Mouse (Mus musculus) forebrain, postnatal 0 days (tissue): ENCODE measurements around the gene Mrpl12. TPM values are rescaled to one million over a fixed set of nuclear protein-coding genes. Genes with fewer than 3 reads are reported as not detected.
A peak's percentile ranks its signal among the peaks of the same experiment; 100 is the strongest.

Experiments
- ATAC-seq: fragments of 200-750 bp; cut with Nextera tagmentation; 2 replicates; pipeline ENCODE4 v1.8.0; 2017; ENCODE audit warnings: mild to moderate bottlenecking, moderate library complexity
- DNase-seq: peaks from one replicate; pipeline ENCODE4 v3.0.0-alpha.2; 2015
- H3K27ac ChIP-seq: fragments of 300-500 bp; sonication (generic); 2 replicates; pipeline ENCODE4 v1.5.1; 2014; ENCODE audit warnings: low read depth, mild to moderate bottlenecking, antibody characterized with exemption, low read length, moderate library complexity, mixed read lengths
- H3K27me3 ChIP-seq: fragments of 300-500 bp; sonication (generic); 2 replicates; pipeline ENCODE4 v1.6.1; 2014; ENCODE audit warnings: mild to moderate bottlenecking, low read length, mixed read lengths; ENCODE audit not compliant: insufficient read depth
- H3K36me3 ChIP-seq: fragments of 300-500 bp; sonication (generic); 2 replicates; pipeline ENCODE4 v1.6.1; 2014; ENCODE audit warnings: mild to moderate bottlenecking, moderate library complexity; ENCODE audit not compliant: insufficient read depth
- H3K4me1 ChIP-seq: fragments of 300-500 bp; sonication (generic); 2 replicates; pipeline ENCODE4 v1.6.1; 2014; ENCODE audit warnings: antibody characterized with exemption; ENCODE audit not compliant: insufficient read depth
- H3K4me2 ChIP-seq: fragments of 300-500 bp; sonication (generic); 2 replicates; pipeline ENCODE4 v1.6.1; 2014; ENCODE audit warnings: low read depth, mild to moderate bottlenecking, moderate library complexity
- H3K4me3 ChIP-seq: fragments of 300-500 bp; sonication (generic); 2 replicates; pipeline ENCODE4 v1.5.1; 2014; ENCODE audit warnings: low read depth, low read length, mixed read lengths
- H3K9ac ChIP-seq: fragments of 300-500 bp; sonication (generic); 2 replicates; pipeline ENCODE4 v1.6.1; 2014; ENCODE audit warnings: mild to moderate bottlenecking
- H3K9me3 ChIP-seq: fragments of 300-500 bp; sonication (generic); 2 replicates; pipeline ENCODE4 v1.6.1; 2016; ENCODE audit warnings: low read length
- CTCF ChIP-seq: sonication (generic); IDR thresholded peaks from 2 replicates; pipeline ENCODE4 v1.5.1; 2016; ENCODE audit warnings: antibody characterized with exemption, control low read depth, low read depth
- WGBS: fragments of 180-500 bp; shearing (Covaris S2); extraction: QIAGEN DNeasy Blood & Tissue Kit; methylation state at CpG from one replicate; pipeline ENCODE4 v1.1.7; 2014; 5-methylcytosine and 5-hydroxymethylcytosine counted together
- polyA plus RNA-seq: library from polyadenylated mRNA; unstranded; fragments of >200 nt; fragmentation: Nextera tagmentation; extraction: Ambion mirVana; gene quantifications from 2 replicates; pipeline ENCODE4 v1.2.1, GENCODE M21; 2015
- total RNA-seq: library from RNA; depleted of rRNA; stranded (reverse); fragments of >200 nt; gene quantifications from 2 replicates; pipeline ENCODE4 v1.2.3, GENCODE M21; 2014; rRNA removed

The Mrpl12 gene
- 42.6 and 49.9 TPM in 2 replicates for total RNA-seq
- 143 and 179 TPM in 2 replicates for polyA plus RNA-seq

DNA sequence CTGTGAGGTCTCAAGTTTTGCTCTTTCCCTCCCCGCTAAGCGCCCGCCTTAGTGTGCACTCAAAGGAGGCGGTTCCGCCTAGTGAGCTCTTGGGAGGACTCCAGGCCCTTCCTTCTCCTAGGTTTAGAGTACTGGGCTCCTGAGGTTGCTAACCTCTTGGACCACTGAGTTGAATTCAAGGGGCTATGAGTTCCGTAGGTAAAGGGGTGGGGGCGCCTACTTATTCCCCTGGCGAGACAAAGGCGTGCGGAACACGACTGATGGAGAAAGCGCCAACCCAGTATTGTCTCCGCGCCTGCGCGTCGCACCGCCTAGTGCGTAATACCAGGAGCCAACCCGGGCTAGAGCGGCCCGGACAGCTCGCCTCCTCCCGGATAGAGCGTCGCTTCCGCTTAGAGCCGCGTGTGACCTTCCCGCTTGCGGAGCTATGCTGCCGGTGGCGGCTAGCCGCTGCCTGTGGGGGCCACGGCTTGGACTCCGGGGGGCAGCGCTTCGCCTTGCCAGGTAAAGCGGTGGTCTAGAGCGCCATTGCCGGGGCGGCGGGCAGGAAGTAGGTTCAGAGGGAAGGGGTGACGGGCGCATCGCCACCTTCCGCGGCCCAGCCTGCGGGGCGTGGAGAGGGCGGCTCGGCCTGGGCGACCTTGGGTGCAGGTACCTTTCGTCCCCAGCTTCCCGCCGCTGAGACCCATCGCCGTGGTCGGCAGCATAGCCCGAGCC lies at the start of gene Mrpl12:
TSS of gene Mrpl12 (plus strand) at position 349 of the 717 bp plus-strand sequence.
- H3K9ac ChIP-seq: peak within 1 kb of the TSS; percentile 88
- 0 out of 2 replicates have a peak, but pooled peaks have one; percentile 7 for TF ChIP-seq CTCF
- no peaks in the 10 kb centered on the region for H3K9me3 ChIP-seq
- under 1% methylated on average over 60 of the region's 60 CpGs for WGBS
- 0 out of 2 replicates have a peak, but pooled peaks cover 14% of the 10 kb centered on the region for H3K4me1 ChIP-seq
- H3K36me3 ChIP-seq: peaks cover 63% of the 10 kb centered on the region
- H3K4me3 ChIP-seq: peak within 1 kb of the TSS; percentile 85
- ATAC-seq (peak; percentile 99), DNase-seq (peak; percentile 98)
- peak within 1 kb of the TSS; percentile 78 for H3K4me2 ChIP-seq
- H3K27ac ChIP-seq: peak within 1 kb of the TSS; percentile 88
- no peaks in the 10 kb centered on the region for H3K27me3 ChIP-seq

DNA sequence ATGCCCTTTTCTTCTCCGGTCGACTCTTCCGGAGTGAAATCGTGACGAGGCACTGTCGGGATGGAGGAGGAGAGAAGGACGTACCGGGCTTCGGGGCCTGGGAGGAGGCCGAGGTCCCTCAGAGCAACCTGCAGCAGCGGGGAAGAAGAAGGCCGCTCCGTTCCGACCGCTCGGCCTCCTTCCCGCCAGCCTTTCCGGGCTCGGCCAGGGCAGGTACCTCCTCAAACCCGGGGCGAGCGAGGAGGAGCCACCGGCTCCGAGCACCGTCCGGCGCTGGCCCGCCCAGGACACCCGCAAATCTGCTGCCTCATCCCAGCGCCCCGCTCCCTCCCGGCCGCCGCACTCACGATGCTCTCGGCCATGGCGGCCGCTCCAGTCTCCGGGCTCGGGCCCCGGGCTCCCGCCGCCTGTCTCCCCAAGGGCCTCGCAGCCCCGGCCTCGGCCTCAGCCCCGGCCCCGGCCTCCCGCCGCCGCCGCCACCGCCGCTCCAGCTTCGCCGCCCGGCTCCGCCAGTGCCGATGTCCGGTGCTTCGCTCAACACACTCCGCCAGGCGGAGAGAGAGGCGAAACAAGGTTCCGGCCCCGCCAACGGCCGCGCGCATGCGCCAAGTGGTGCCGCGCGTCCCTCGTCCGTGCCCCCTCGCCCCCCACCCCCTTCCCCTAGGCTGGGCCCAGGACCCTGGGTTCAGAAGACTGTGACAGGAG lies 47.1 kb upstream of the Mrpl12 start, which contains the start of gene Nploc4:
TSS of gene Nploc4 (minus strand) at position 557 of the 705 bp plus-strand sequence.
- WGBS: 2% methylated on average over 65 of the region's 77 CpGs
- no peak; the same call in 1 of the 2 replicates for TF ChIP-seq CTCF
- Histone ChIP-seq H3K27me3 (no peaks in the 10 kb centered on the region), H3K9ac (peak within 1 kb of the TSS; percentile 90), H3K27ac (peak within 1 kb of the TSS; percentile 58; the same call in 1 of the 2 replicates), H3K9me3 (no peaks in the 10 kb centered on the region), H3K4me1 (peaks cover 10% of the 10 kb centered on the region; the same call in 1 of the 2 replicates), H3K36me3 (peaks cover 22% of the 10 kb centered on the region), H3K4me2 (peak within 1 kb of the TSS; percentile 81), H3K4me3 (peak within 1 kb of the TSS; percentile 78)
- peak; percentile 95 for ATAC-seq
- peak; percentile 89 for DNase-seq

DNA sequence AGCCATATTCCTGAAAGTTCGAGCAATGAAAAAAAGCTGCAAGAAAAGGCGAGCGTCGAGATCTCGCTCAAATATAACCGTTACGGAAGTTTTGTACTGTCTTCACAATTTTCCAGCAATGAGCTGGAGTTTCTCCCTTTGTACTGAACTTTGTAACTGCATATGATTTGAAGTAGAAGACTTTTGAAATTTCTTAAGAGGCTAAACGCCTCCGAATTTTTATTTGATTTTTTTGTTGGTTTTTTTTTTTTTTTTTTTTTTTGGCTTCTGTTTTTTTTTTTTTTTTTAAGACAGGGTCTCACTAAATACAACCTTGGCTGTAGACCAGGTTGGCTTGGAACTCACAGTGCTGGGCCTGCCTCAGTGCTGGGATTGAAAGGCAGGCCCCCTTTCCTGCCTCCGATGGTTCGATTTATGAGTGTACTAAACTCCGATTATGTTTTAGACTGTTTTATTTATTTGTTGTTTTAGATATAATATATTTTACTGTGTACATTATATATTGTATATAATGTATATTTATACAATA lies 46.5 kb upstream of the Mrpl12 start:
- TF ChIP-seq CTCF: no peak
- no peak for DNase-seq
- Histone ChIP-seq H3K4me1 (peaks cover 10% of the 10 kb centered on the region; the same call in 1 of the 2 replicates), H3K36me3 (peaks cover 16% of the 10 kb centered on the region), H3K4me2 (peak overlapping the region; percentile 81), H3K4me3 (peak overlapping the region; percentile 78), H3K27me3 (no peaks in the 10 kb centered on the region), H3K9ac (peak overlapping the region; percentile 90), H3K27ac (no peak overlapping the region), H3K9me3 (no peaks in the 10 kb centered on the region)
- 28% methylated on average over 12 of the region's 12 CpGs for WGBS
- ATAC-seq: no peak

DNA sequence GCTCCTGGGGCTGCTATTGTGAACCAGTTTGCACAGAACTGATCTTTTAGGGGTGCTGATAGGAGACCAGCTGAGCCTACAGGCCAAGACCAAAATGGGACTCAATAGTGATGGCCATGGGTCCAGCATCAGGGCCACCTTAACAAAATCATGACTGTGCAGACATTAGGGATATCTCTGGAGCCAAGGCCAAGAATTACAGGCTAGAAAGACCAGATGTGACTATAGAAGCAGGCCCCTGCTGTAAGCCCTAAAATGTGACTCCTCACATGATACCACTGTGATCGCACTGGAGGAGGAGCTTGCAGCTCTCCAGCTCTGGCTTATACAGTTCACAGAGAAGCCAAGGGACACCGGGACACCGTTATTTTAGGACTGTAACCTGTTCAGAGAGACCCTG lies 42.1 kb upstream of the Mrpl12 start, which contains the start of gene Tspan10:
TSS of gene Tspan10 (plus strand) at position 301 of the 400 bp plus-strand sequence.
- H3K27ac ChIP-seq: no peak within 1 kb of the TSS
- no peak within 1 kb of the TSS for H3K4me3 ChIP-seq
- no peak for TF ChIP-seq CTCF
- no peak for ATAC-seq
- WGBS: 85% methylated on average over 3 of the region's 3 CpGs
- no peaks in the 10 kb centered on the region for H3K36me3 ChIP-seq
- no peak within 1 kb of the TSS for H3K9ac ChIP-seq
- H3K4me2 ChIP-seq: no peak within 1 kb of the TSS
- no peaks in the 10 kb centered on the region for H3K27me3 ChIP-seq
- H3K4me1 ChIP-seq: no peaks in the 10 kb centered on the region
- no peak for DNase-seq
- H3K9me3 ChIP-seq: no peaks in the 10 kb centered on the region

DNA sequence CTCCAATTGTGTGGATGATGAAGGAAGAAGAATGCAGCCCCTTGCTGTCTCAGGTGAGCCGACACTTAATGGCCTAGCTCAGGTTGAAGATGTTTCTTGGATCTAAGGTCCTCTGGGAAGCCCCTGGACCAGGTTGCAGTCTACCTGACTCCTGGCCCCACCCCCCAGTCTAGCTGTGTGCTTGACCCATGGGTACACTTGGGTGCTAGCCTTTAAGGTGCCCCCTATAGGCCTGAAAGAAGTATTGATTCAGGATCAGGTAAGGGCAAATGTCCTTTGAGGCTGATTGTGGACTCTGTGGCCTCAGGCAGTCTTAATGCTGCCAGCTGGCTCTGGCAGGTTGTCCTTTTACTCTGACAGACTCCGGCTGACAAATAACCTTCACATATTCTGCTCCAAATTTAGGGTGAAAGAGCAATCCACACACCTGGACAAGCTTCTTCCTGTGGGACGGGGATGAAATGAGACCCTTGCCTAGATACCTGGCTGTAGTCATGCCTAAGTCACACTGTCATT lies 41.6 kb upstream of the Mrpl12 start:
- Histone ChIP-seq H3K27me3 (no peaks in the 10 kb centered on the region), H3K4me2 (no peak overlapping the region), H3K27ac (no peak overlapping the region), H3K9me3 (no peaks in the 10 kb centered on the region), H3K4me1 (no peaks in the 10 kb centered on the region), H3K4me3 (no peak overlapping the region), H3K9ac (no peak overlapping the region), H3K36me3 (no peaks in the 10 kb centered on the region)
- no peak for DNase-seq
- no peak for ATAC-seq
- TF ChIP-seq CTCF: no peak
- 98% methylated on average over 3 of the region's 3 CpGs for WGBS

DNA sequence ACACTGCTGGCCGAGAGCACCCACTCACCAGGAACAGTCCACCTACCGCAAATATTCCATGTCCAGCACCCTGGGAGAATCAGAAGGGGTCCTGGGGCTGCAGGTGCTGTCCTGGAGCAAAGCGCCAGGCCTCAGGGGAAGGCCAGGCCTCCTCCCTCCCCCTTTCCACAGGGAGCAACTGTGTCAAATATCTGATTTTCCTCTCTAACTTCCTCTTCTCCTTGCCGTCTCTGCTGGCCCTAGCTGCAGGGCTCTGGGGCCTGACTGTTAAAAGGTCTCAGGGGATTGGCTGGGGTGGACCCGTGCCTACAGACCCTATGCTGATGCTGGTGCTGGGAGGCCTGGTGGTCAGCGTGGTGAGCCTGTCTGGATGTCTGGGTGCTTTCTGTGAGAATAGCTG lies 40.3 kb upstream of the Mrpl12 start:
- Histone ChIP-seq H3K4me3 (no peak overlapping the region), H3K4me1 (no peaks in the 10 kb centered on the region), H3K9me3 (no peaks in the 10 kb centered on the region), H3K9ac (no peak overlapping the region), H3K27ac (no peak overlapping the region), H3K36me3 (no peaks in the 10 kb centered on the region), H3K27me3 (no peaks in the 10 kb centered on the region), H3K4me2 (no peak overlapping the region)
- TF ChIP-seq CTCF: no peak
- 74% methylated on average over 6 of the region's 6 CpGs for WGBS
- no peak for DNase-seq
- ATAC-seq: no peak
